Mouse (Mus musculus): Measurements from ENCODE around the gene Fbxl3.

GRCm38 (mm10) chr14:103056601-103057000, 42.8 kb downstream of the Fbxl3 start:
- TF ChIP-seq CTCF (IDR thresholded peaks at IDR 0.05; ENCODE audit: extremely low read depth, insufficient read length, insufficient replicate concordance, low read depth, low read length) (no peak), POLR2A (IDR thresholded peaks at IDR 0.05; ENCODE audit: low read depth, low read length) (no peak)
